In the genomic region with DNA sequence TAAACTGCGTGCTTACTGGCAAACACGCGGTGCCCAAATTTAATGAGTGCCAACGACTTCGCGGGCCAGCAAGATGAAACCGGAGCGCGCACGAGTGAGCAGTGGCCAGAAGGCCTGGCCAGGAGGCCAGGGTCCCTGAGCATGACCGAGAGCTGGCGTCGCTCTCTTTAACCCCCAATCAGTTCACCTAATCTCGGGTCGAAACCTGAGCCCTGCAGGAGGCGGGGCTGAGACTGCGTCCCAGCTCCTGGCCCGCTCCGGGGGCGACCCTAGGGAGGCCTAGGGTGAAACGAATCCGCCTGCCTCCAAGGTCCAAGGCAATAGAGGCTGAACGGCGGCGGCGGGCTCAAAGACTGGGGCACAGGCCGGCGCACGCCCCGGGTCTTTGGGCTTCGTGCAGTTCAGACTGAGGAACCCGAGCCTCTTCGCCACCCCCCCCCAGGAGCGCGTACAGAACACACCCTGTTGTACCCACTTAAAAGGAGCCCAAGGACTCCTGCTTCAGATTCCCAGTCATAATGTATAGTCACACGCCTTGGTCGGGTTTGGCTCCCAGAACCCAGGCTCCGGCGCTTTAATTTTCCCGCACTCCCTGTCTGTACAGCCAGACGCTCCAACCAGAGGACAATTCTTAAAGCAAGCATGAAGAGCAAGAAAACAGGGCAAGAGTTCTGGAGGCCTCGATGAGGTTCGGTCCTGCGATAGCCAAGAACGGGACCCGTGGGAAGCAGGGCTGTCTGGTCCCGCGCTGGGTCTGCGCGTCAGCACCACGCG, we compare ENCODE assay signal across 8 mouse cellular contexts. TPM values are rescaled to one million over a fixed set of nuclear protein-coding genes. Genes with fewer than 3 reads are reported as not detected.
DNase-seq lines count a peak whose midpoint lies in the region; ATAC-seq and TF ChIP-seq lines count a peak whose summit lies in the region.

No protein-coding gene starts in this region.

- H3K27me3 ChIP-seq in G1E (ENCODE audit: insufficient read depth, low read length) = peaks cover 77% of the 10 kb centered on the region
- peaks cover 67% of the 10 kb centered on the region for H3K27me3 ChIP-seq in forebrain, embryonic 16.5 days (replicated peaks; ENCODE audit: control insufficient read depth, insufficient read depth, low read length)
- peaks cover 87% of the 10 kb centered on the region for H3K27me3 ChIP-seq in limb, embryonic 11.5 days (ENCODE audit: control insufficient read depth, insufficient read depth, low read length)

- peak overlapping the region; percentile 17; the same call in 1 of the 2 replicates for H3K4me2 ChIP-seq in forebrain, embryonic 16.5 days (ENCODE audit: low read length)
- H3K4me2 ChIP-seq in limb, embryonic 11.5 days (ENCODE audit: low read depth, severe bottlenecking) = peak overlapping the region; percentile 43

- intact Hi-C loops in gastrocnemius, adult 2 months (cut with DNase I) = no loop called here

- no peak for TF ChIP-seq CTCF in gastrocnemius, adult 2 months (IDR thresholded peaks at IDR 0.05)
- no peak for TF ChIP-seq CTCF in G1E (IDR thresholded peaks at IDR 0.05; ENCODE audit: low read depth, low read length)

- no peak for DNase-seq in gastrocnemius, adult 2 months
- DNase-seq in gastrocnemius, adult 18-20 months (ENCODE audit: low spot score) = no peak
- DNase-seq in G1E (ENCODE audit: low spot score) = no peak
- DNase-seq in limb, embryonic 11.5 days (ENCODE audit: low spot score) = peak; percentile 71
- peak; percentile 20 to 41 for DNase-seq in natural killer cell, adult 2 months (ENCODE audit: low spot score in 2 of 2)
- no peak for DNase-seq in left cerebral cortex, adult 9 months (ENCODE audit: low spot score in 2 of 2)
- no peak for DNase-seq in right cerebral cortex, postnatal 36 days (ENCODE audit: low spot score in 2 of 2)

- H3K27ac ChIP-seq in gastrocnemius, adult 2 months = no peak overlapping the region
- H3K27ac ChIP-seq in forebrain, embryonic 16.5 days (ENCODE audit: low read length) = no peak overlapping the region
- H3K27ac ChIP-seq in limb, embryonic 11.5 days (replicated peaks; ENCODE audit: low read depth, low read length) = no peak overlapping the region

- H3K4me1 ChIP-seq in G1E (ENCODE audit: insufficient read depth, low read depth, low read length) = peaks cover 30% of the 10 kb centered on the region
- H3K4me1 ChIP-seq in forebrain, embryonic 16.5 days (replicated peaks; ENCODE audit: control insufficient read depth, insufficient read depth, low read length) = peaks cover 44% of the 10 kb centered on the region
- H3K4me1 ChIP-seq in limb, embryonic 11.5 days (ENCODE audit: control insufficient read depth, insufficient read depth, low read length) = peaks cover 32% of the 10 kb centered on the region

- H3K9me3 ChIP-seq in G1E (replicated peaks) = peaks cover 58% of the 10 kb centered on the region
- peaks cover 3% of the 10 kb centered on the region; the same call in 1 of the 2 replicates for H3K9me3 ChIP-seq in forebrain, embryonic 16.5 days (ENCODE audit: control insufficient read depth, low read length)
- no peaks in the 10 kb centered on the region for H3K9me3 ChIP-seq in limb, embryonic 11.5 days (ENCODE audit: control insufficient read depth, low read length)

- H3K4me3 ChIP-seq in gastrocnemius, adult 2 months = peak overlapping the region; percentile 68
- peak overlapping the region; percentile 62 for H3K4me3 ChIP-seq in G1E (ENCODE audit: low read depth, low read length)
- peak overlapping the region; percentile 8; the same call in 1 of the 2 replicates for H3K4me3 ChIP-seq in forebrain, embryonic 16.5 days (replicated peaks; ENCODE audit: low read length)
- H3K4me3 ChIP-seq in limb, embryonic 11.5 days (ENCODE audit: low read depth, low read length) = peak overlapping the region; percentile 24

- H3K36me3 ChIP-seq in G1E (replicated peaks) = no peaks in the 10 kb centered on the region
- no peaks in the 10 kb centered on the region for H3K36me3 ChIP-seq in forebrain, embryonic 16.5 days (ENCODE audit: control insufficient read depth, insufficient read depth)
- H3K36me3 ChIP-seq in limb, embryonic 11.5 days (ENCODE audit: control insufficient read depth, insufficient read depth, low read length) = no peaks in the 10 kb centered on the region

- no peak overlapping the region for H3K9ac ChIP-seq in forebrain, embryonic 16.5 days (replicated peaks; ENCODE audit: low read depth, low read length)
- no peak overlapping the region for H3K9ac ChIP-seq in limb, embryonic 11.5 days (ENCODE audit: low read length)

- no peak for ATAC-seq in G1E (ENCODE audit: extremely low read depth, insufficient number of reproducible peaks, low FRiP score, poor library complexity, severe bottlenecking)
- ATAC-seq in forebrain, embryonic 16.5 days = peak; percentile 13; the same call in 1 of the 2 replicates
- ATAC-seq in limb, embryonic 11.5 days (ENCODE audit: insufficient number of reproducible peaks, low FRiP score, low TSS enrichment, low read depth) = 0 out of 2 replicates have a peak, but pooled peaks have one; percentile 41

- under 1% methylated on average over 52 of the region's 52 CpGs for WGBS in forebrain, embryonic 16.5 days
- WGBS in limb, embryonic 11.5 days = under 1% methylated on average over 52 of the region's 52 CpGs

RNA-seq across cellular contexts. Expression of a gene that starts 1.0 kb away (rescaled TPM):
- not detected for total RNA-seq in gastrocnemius, adult 2 months (2021)
- not detected for total RNA-seq in gastrocnemius, adult 18-20 months (2021)
- total RNA-seq in G1E (2014; fragmentation: Nextera tagmentation) (not detected in 2 replicates), G1E (2017) (0.27 and 0.41 TPM in 2 replicates)
- polyA plus RNA-seq in G1E (2012) = 2.0 and 2.5 TPM in 2 replicates
- not detected in 2 replicates for polyA plus RNA-seq in forebrain, embryonic 16.5 days (2015; fragmentation: Nextera tagmentation; extraction: Ambion mirVana)
- 0.13 TPM in 1 of 2 replicates, not detected in the other for polyA plus RNA-seq in limb, embryonic 11.5 days (2014; fragmentation: Nextera tagmentation; extraction: Ambion mirVana)

Comparison
In these comparisons a context has a peak if more than half of its experiments do, and no peak if none do; other contexts are left out.
1. DNase-seq: peak in limb, embryonic 11.5 days (single experiment) and natural killer cell, adult 2 months (2 of 2); none in gastrocnemius, adult 2 months (single experiment), gastrocnemius, adult 18-20 months (single experiment), G1E (single experiment), left cerebral cortex, adult 9 months (0 of 2) and right cerebral cortex, postnatal 36 days (0 of 2).
2. H3K4me3 ChIP-seq: peak in every context shown above with its lines; median percentile 68 in gastrocnemius, adult 2 months; 62 in G1E; 24 in limb, embryonic 11.5 days; 8 in forebrain, embryonic 16.5 days.